Mouse (Mus musculus) heart, embryonic 12.5 days (tissue): Measurements from ENCODE around the gene Ablim1. TPM values are rescaled to one million over a fixed set of nuclear protein-coding genes. Genes with fewer than 3 reads are reported as not detected.
A peak's percentile ranks its signal among the peaks of the same experiment; 100 is the strongest.

Source experiments
- ATAC-seq: fragments of 200-750 bp; cut with Nextera tagmentation; 2 replicates; pipeline ENCODE4 v1.8.0; 2017; ENCODE audit warnings: moderate TSS enrichment, moderate library complexity; ENCODE audit not compliant: insufficient number of reproducible peaks, low FRiP score
- H3K27ac ChIP-seq: fragments of 300-500 bp; sonication (generic); 2 replicates; pipeline ENCODE4 v1.5.1; 2016; ENCODE audit warnings: mild to moderate bottlenecking, moderate library complexity; ENCODE audit not compliant: poor library complexity, severe bottlenecking
- H3K27me3 ChIP-seq: fragments of 300-500 bp; sonication (generic); replicated peaks from 2 replicates; pipeline ENCODE4 v1.6.1; 2016; ENCODE audit warnings: mild to moderate bottlenecking, moderate library complexity
- H3K36me3 ChIP-seq: fragments of 300-500 bp; sonication (generic); 2 replicates; pipeline ENCODE4 v1.6.1; 2016; ENCODE audit warnings: mild to moderate bottlenecking, moderate library complexity
- H3K4me1 ChIP-seq: fragments of 300-500 bp; sonication (generic); replicated peaks from 2 replicates; pipeline ENCODE4 v1.6.1; 2016; ENCODE audit warnings: mild to moderate bottlenecking
- H3K4me2 ChIP-seq: fragments of 300-500 bp; sonication (generic); 2 replicates; pipeline ENCODE4 v1.6.1; 2016; ENCODE audit warnings: mild to moderate bottlenecking, moderate library complexity
- H3K4me3 ChIP-seq: fragments of 300-500 bp; sonication (generic); 2 replicates; pipeline ENCODE4 v1.5.1; 2016; ENCODE audit warnings: mild to moderate bottlenecking
- H3K9ac ChIP-seq: fragments of 300-500 bp; sonication (generic); 2 replicates; pipeline ENCODE4 v1.6.1; 2016; ENCODE audit warnings: mild to moderate bottlenecking, moderate library complexity
- H3K9me3 ChIP-seq: fragments of 300-500 bp; sonication (generic); replicated peaks from 2 replicates; pipeline ENCODE4 v1.6.1; 2016; ENCODE audit warnings: mild to moderate bottlenecking, moderate library complexity
- WGBS: fragments of 180-500 bp; shearing (Covaris S2); methylation state at CpG from one replicate; pipeline ENCODE4 v1.1.7; 2016; 5-methylcytosine and 5-hydroxymethylcytosine counted together
- polyA plus RNA-seq: library from polyadenylated mRNA; unstranded; fragments of >200 nt; fragmentation: Nextera tagmentation; extraction: Ambion mirVana; gene quantifications from 2 replicates; pipeline ENCODE4 v1.2.1, GENCODE M21; 2016

Gene Ablim1
- polyA plus RNA-seq, 1 experiment from 2014 or later = 53.5 TPM

- no peaks in the 10 kb centered on the region for H3K36me3 ChIP-seq
- H3K4me1 ChIP-seq = peaks cover 29% of the 10 kb centered on the region
- no peaks in the 10 kb centered on the region for H3K27me3 ChIP-seq
- H3K4me2 ChIP-seq = no peak overlapping the region
- H3K4me3 ChIP-seq = no peak overlapping the region
- H3K9me3 ChIP-seq = no peaks in the 10 kb centered on the region
- no peak for ATAC-seq
- H3K27ac ChIP-seq = no peak overlapping the region
- WGBS = 87% methylated on average over 6 of the region's 6 CpGs
- H3K9ac ChIP-seq = no peak overlapping the region
Measured at GRCm38 (mm10) chr19:57277010-57277409, 37.7 kb downstream of the Ablim1 start.

GRCm38 (mm10) chr19:57275166-57275953, 39.4 kb downstream of the Ablim1 start:
- H3K9ac ChIP-seq = no peak overlapping the region
- ATAC-seq = no peak
- WGBS = 63% methylated on average over 15 of the region's 15 CpGs
- H3K4me2 ChIP-seq = peak overlapping the region; percentile 50
- no peaks in the 10 kb centered on the region for H3K9me3 ChIP-seq
- no peaks in the 10 kb centered on the region for H3K36me3 ChIP-seq
- H3K4me1 ChIP-seq = peaks cover 45% of the 10 kb centered on the region
- no peaks in the 10 kb centered on the region for H3K27me3 ChIP-seq
- no peak overlapping the region for H3K27ac ChIP-seq
- H3K4me3 ChIP-seq = no peak overlapping the region

GRCm38 (mm10) chr19:57274717-57275116, 40.0 kb downstream of the Ablim1 start:
- no peak for ATAC-seq
- H3K36me3 ChIP-seq = no peaks in the 10 kb centered on the region
- H3K4me2 ChIP-seq = peak overlapping the region; percentile 50
- no peaks in the 10 kb centered on the region for H3K27me3 ChIP-seq
- no peak overlapping the region for H3K27ac ChIP-seq
- peaks cover 52% of the 10 kb centered on the region for H3K4me1 ChIP-seq
- WGBS = 34% methylated on average over 6 of the region's 6 CpGs
- no peak overlapping the region for H3K9ac ChIP-seq
- no peaks in the 10 kb centered on the region for H3K9me3 ChIP-seq
- peak overlapping the region; percentile 4; the same call in 1 of the 2 replicates for H3K4me3 ChIP-seq

GRCm38 (mm10) chr19:57274286-57274685, 40.4 kb downstream of the Ablim1 start:
- no peaks in the 10 kb centered on the region for H3K9me3 ChIP-seq
- no peaks in the 10 kb centered on the region for H3K27me3 ChIP-seq
- no peak overlapping the region for H3K9ac ChIP-seq
- 49% methylated on average over 12 of the region's 12 CpGs for WGBS
- peak overlapping the region; percentile 4; the same call in 1 of the 2 replicates for H3K4me3 ChIP-seq
- no peak for ATAC-seq
- no peaks in the 10 kb centered on the region for H3K36me3 ChIP-seq
- H3K4me2 ChIP-seq = peak overlapping the region; percentile 50
- peaks cover 56% of the 10 kb centered on the region for H3K4me1 ChIP-seq
- H3K27ac ChIP-seq = no peak overlapping the region

DNA sequence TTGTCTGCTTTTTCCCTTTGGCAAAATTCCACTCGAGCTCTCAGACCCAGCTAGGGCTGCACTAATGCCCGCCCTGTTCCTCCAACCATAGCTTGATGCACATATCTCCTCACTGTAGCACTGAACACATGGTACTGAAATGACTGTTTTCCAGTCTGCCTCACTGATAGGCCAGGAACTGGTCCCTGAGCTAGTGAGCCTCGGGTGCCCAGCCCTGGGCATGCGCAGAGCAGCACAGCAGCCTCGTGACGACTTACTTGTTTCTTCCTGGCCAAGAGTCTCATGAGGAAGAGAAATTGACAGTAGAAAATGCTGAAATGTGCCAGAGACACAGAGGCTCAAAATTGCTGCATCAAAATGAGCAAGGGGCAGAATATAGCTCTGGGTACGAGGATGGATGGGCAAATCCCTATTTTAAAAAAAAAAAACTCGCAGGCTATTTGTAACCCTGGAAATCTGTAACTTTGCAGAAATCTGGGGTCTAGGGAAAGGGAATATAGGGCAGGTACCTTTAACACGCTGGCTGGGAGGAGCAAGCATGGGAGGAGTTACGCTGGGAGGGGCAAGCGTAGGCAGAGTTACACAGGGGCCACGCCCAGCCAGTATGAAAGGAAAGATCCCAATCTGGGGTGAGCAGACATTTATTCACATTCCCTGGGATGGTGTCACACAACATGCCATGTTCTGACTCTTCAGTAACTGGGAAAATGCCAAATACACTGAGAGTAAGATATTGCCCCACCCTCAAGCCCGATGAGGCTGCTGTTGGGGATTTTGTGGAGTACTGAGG, 41.7 kb downstream of the Ablim1 start:
- no peaks in the 10 kb centered on the region for H3K27me3 ChIP-seq
- 40% methylated on average over 13 of the region's 13 CpGs for WGBS
- peaks cover 61% of the 10 kb centered on the region for H3K4me1 ChIP-seq
- peak overlapping the region; percentile 23 for H3K4me2 ChIP-seq
- no peaks in the 10 kb centered on the region for H3K36me3 ChIP-seq
- no peak overlapping the region for H3K4me3 ChIP-seq
- peak overlapping the region; percentile 56 for H3K27ac ChIP-seq
- no peak overlapping the region for H3K9ac ChIP-seq
- ATAC-seq = peak; percentile 73; the same call in 1 of the 2 replicates
- H3K9me3 ChIP-seq = no peaks in the 10 kb centered on the region

GRCm38 (mm10) chr19:57271757-57272156, 43.0 kb downstream of the Ablim1 start:
- no peak for ATAC-seq
- WGBS = 33% methylated on average over 16 of the region's 16 CpGs
- Histone ChIP-seq H3K4me1 (peaks cover 65% of the 10 kb centered on the region), H3K27ac (peak overlapping the region; percentile 56), H3K9ac (0 out of 2 replicates have a peak overlapping the region, but pooled peaks have one; percentile 1), H3K4me3 (no peak overlapping the region), H3K36me3 (no peaks in the 10 kb centered on the region), H3K9me3 (no peaks in the 10 kb centered on the region), H3K27me3 (no peaks in the 10 kb centered on the region), H3K4me2 (peak overlapping the region; percentile 44)

- WGBS = 72% methylated on average over 6 of the region's 6 CpGs
- no peak overlapping the region for H3K4me2 ChIP-seq
- no peak overlapping the region for H3K9ac ChIP-seq
- no peaks in the 10 kb centered on the region for H3K9me3 ChIP-seq
- ATAC-seq = no peak
- H3K4me3 ChIP-seq = no peak overlapping the region
- no peak overlapping the region; the same call in 1 of the 2 replicates for H3K27ac ChIP-seq
- H3K27me3 ChIP-seq = no peaks in the 10 kb centered on the region
- peaks cover 65% of the 10 kb centered on the region for H3K4me1 ChIP-seq
- H3K36me3 ChIP-seq = no peaks in the 10 kb centered on the region
Measured at GRCm38 (mm10) chr19:57270711-57271110, 44.0 kb downstream of the Ablim1 start.

DNA sequence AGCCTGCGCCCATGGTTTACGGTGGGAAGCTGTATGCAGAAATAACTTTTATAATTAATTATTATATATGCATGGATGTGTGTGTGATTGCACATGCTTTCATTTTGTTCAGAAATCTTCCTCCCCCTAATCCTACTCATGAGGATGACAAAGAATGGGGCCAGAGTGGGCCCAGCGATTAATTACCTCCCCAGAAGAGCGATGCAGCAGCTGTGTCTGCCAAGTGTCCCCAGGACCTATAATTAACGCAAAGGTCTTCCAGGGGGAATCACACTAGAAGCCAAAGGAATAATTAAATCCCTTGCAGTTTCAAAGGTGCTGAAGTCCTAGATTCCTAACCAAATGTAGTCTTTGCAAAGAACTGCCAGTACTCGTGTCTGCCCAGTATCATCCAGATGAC, 44.9 kb downstream of the Ablim1 start:
- H3K27ac ChIP-seq = peak overlapping the region; percentile 63
- no peak for ATAC-seq
- no peaks in the 10 kb centered on the region for H3K27me3 ChIP-seq
- peaks cover 62% of the 10 kb centered on the region for H3K4me1 ChIP-seq
- no peak overlapping the region for H3K4me3 ChIP-seq
- no peaks in the 10 kb centered on the region for H3K36me3 ChIP-seq
- peak overlapping the region; percentile 9; the same call in 1 of the 2 replicates for H3K4me2 ChIP-seq
- H3K9ac ChIP-seq = no peak overlapping the region
- no peaks in the 10 kb centered on the region for H3K9me3 ChIP-seq
- WGBS = 53% methylated on average over 6 of the region's 6 CpGs

GRCm38 (mm10) chr19:57267531-57267930, 47.2 kb downstream of the Ablim1 start:
- ATAC-seq = no peak
- Histone ChIP-seq H3K4me1 (peaks cover 57% of the 10 kb centered on the region), H3K4me3 (no peak overlapping the region), H3K4me2 (no peak overlapping the region), H3K27me3 (no peaks in the 10 kb centered on the region), H3K9ac (no peak overlapping the region), H3K9me3 (no peaks in the 10 kb centered on the region), H3K27ac (no peak overlapping the region), H3K36me3 (no peaks in the 10 kb centered on the region)
- 56% methylated on average over 5 of the region's 5 CpGs for WGBS

DNA sequence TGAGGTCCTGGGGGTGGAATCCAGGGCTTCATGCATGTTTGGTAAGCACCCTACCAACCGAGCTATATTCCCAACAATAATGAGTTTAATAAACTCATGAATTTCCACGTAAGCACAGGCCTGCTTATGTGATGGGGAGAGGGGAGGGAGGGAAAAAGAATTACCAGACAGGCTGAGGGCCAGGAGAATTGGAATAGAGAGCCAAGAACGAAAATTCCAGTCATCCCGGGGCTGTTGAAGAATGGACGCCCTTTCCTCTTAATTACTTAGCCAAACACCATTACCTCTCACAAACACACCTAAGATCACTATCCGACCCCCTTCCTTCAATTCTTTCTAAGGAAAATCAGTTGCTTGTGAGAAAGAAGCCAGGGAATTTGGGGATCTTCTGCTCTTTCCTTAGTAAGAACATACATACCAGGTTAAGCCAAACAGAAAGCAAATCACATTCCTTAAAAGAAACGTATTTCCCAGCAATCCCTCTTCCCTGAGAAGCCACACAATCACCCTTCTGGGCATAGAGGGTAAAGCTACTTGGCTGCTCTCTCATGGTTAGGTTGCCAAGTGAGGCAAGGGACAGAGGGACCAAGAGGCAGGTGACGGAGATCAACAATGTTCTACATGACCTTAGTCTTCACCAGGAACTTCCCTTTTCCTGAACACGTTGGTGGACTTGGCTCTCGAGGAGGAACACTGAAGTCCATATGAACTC, 48.2 kb downstream of the Ablim1 start:
- no peak for ATAC-seq
- Histone ChIP-seq H3K4me3 (no peak overlapping the region), H3K4me2 (no peak overlapping the region), H3K9ac (no peak overlapping the region), H3K9me3 (no peaks in the 10 kb centered on the region), H3K36me3 (no peaks in the 10 kb centered on the region), H3K4me1 (peaks cover 47% of the 10 kb centered on the region), H3K27ac (no peak overlapping the region), H3K27me3 (no peaks in the 10 kb centered on the region)
- 83% methylated on average over 10 of the region's 10 CpGs for WGBS
